Mouse (Mus musculus) lung, postnatal 36 days (tissue): Measurements from ENCODE around the gene C730034F03Rik.

Source experiments
- DNase-seq: peaks from one replicate; pipeline ENCODE4 v3.0.0; 2022; ENCODE audit warnings: mixed read lengths

C730034F03Rik gene

DNA sequence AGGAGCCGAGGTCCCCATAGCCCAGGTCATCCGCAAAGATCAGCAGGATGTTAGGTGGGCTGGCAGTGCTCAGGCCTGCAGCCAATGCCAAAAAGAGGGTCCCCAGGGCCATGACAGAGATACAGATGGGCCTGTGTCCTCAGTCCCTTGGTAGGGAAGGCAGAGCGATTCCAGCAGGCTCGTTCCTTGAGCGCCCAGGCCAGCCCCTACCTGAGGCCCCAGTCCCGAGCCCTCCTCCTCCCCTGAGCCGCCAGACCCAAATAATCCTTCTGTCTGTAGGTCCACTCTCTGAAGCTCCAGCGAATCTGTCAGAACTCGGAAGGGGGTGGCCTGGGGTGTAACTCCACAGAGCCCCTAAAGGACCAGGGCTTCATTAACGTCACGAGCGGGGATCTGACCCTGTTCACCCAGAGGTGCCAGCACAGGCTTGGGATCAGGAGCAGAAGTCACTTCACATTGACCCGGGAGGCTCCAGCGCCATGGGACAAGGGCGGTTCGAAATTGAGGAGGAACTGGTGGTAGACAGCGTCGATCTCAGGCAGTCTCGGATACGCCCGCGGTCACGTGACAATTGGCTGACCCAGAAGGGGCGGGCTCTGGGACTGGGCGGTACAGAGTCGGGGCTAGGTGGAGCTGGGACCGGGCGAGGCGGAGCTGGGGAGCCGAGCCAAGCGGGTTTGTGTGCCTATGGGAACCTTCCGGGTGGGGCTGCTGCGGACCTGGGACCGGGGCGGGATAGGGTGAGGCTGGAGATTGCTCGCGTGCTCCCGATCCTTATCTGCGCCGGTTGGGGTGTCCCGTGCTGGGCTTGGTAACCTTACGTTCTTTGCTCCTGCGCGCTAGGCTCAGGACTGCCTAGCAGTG, 46.5 kb downstream of the C730034F03Rik start:
- peak; percentile 98 for DNase-seq

GRCm38 (mm10) chr15:89476475-89476815, 47.1 kb downstream of the C730034F03Rik start:
- no peak for DNase-seq

- DNase-seq = peak; percentile 48
These were observed 47.7 kb downstream of the C730034F03Rik start, which contains the start of gene Arsa for GRCm38 (mm10) chr15:89477091-89477491. Gene Arsa (minus strand): TSS chr15:89477425.

- DNase-seq = no peak
These were observed 48.4 kb downstream of the C730034F03Rik start for GRCm38 (mm10) chr15:89477806-89478205.

DNA sequence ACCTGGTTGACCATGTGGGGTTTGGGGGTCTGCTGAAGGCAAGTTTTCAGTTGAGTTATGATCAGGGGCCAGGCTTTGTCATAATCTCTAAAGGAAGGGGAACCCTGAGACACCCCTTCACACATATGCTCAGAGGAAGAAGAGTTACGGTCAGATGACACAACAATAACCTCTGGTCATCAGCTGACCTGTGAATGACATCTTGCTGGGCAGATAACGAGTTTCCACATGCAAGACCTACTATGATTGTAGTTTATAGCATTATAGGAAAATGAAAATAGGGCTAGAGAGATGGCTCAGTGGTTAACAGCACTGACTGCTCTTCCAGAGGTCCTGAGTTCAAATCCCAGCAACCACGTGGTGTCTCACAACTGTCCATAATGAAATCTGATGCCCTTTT, 49.2 kb downstream of the C730034F03Rik start:
- no peak for DNase-seq
